Mouse (Mus musculus): Measurements from ENCODE around the gene Txnrd2.

Gene Txnrd2

DNA sequence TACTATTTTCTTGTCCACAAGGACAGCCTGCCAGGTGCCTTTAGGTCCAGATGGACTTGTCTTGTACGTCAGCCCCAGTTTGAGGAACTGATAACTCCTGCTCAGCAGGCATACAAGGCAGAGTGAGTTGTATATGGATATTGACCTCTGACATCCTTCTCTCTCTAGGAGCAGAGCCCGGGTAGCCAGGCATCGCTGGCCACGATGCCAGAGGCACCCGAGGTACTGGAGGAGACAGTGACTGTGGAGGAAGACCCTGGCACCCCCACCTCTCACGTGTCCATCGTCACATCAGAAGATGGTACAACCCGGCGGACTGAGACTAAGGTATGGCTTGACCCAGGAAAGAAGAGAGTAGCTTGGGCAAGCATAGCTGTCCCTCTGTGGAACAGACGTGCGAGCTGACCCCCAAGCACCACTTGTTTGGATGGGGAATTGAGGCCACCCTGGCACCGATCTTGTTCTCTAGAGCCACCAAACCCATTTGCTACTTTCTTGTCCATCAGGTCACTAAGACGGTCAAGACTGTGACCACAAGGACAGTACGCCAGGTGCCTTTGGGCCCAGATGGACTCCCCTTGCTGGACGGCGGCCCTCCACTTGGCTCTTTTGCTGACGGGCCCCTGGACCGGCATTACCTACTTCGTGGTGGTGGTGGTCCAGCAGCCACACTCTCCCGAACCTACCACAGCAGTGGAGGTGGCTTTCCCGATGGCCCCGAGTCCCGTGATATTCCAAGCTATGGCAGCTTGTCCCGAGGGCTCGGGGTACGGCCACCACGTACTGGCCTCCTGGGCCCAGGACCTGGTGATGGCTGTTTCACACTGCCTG is 29.2 kb upstream of the Txnrd2 start:
- peaks cover 82% of the 10 kb centered on the region for H3K4me1 ChIP-seq (replicated peaks; ENCODE audit: low read depth, low read length)
- H3K4me3 ChIP-seq (replicated peaks; ENCODE audit: low read length): no peak overlapping the region
- no peak for TF ChIP-seq NANOG (IDR thresholded peaks at IDR 0.05; ENCODE audit: borderline replicate concordance, low read length)
- H3K9me3 ChIP-seq (ENCODE audit: low read length): no peaks in the 10 kb centered on the region
- no peaks in the 10 kb centered on the region for H3K27me3 ChIP-seq (ENCODE audit: insufficient read depth, low read length)
- H3K36me3 ChIP-seq (ENCODE audit: insufficient read depth, low read length): peaks cover 59% of the 10 kb centered on the region

DNA sequence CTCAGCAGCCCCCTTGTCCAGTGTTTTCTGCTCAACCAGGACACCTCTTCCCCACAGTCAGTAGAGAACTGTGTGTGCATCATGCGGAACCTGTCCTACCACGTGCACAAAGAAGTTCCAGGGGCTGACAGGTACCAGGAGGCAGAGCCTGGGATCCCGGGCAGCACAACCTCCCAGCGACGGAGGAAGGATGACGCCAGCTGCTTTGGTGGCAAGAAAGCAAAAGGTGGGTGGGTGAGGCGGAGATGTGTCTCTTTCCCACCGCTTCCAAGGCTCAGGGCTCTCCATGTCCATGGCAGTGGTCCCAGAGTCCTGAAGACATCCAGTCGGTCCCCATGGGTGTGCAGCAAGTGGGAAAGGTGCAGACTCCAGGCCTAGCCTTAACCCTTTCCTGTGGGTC is 26.2 kb upstream of the Txnrd2 start:
- Histone ChIP-seq H3K4me3 (replicated peaks; ENCODE audit: low read length) (peak overlapping the region; percentile 20; the same call in 1 of the 2 replicates), H3K9me3 (ENCODE audit: low read length) (no peaks in the 10 kb centered on the region), H3K4me1 (replicated peaks; ENCODE audit: low read depth, low read length) (peaks cover 74% of the 10 kb centered on the region), H3K27me3 (ENCODE audit: insufficient read depth, low read length) (no peaks in the 10 kb centered on the region), H3K36me3 (ENCODE audit: insufficient read depth, low read length) (peaks cover 89% of the 10 kb centered on the region)
- no peak for TF ChIP-seq CTCF (conservative IDR thresholded peaks at IDR 0.05; ENCODE audit: low read length)
- no peak for TF ChIP-seq NANOG (IDR thresholded peaks at IDR 0.05; ENCODE audit: borderline replicate concordance, low read length)
- no peak for TF ChIP-seq POU5F1 (IDR thresholded peaks at IDR 0.05; ENCODE audit: borderline replicate concordance, low read length)

DNA sequence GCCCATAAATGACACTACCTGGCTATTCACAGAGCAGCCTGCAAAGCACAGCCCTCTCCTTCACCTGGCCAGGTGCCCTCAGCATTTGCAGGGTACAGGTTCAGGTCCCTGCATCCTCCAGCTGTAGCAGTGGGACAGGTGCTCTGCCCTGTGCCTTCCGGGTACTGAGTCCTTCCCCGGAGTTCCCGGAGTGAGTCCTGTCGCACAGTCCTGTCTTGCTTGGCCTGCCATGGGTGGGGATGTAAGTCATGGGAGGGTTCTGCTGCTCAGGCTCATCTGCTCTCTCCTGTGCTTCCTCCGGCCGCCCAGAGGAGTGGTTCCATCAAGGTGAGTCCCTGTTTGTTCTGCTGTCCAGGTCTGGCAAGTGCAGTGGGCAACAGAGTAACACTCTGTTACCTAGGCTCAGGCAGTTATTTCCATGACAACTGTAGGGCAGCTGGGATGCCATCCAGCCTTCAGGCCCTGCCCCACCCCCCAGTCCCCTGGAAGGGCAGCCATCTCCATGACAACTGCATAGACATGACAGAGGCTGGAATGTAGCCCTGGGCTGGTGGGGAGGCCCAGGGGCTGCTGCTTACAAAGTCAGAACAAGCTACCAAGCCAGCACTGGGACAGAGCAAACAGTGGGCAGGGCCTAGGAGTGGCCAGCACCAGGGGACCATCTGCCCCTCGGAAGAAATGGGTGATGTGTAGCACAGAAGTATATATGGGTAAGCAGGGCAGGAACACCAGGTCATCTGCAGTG is 25.5 kb upstream of the Txnrd2 start:
- Histone ChIP-seq H3K4me1 (replicated peaks; ENCODE audit: low read depth, low read length) (peaks cover 75% of the 10 kb centered on the region), H3K36me3 (ENCODE audit: insufficient read depth, low read length) (peaks cover 96% of the 10 kb centered on the region), H3K27me3 (ENCODE audit: insufficient read depth, low read length) (no peaks in the 10 kb centered on the region), H3K4me3 (replicated peaks; ENCODE audit: low read length) (peak overlapping the region; percentile 14; the same call in 1 of the 2 replicates), H3K9me3 (ENCODE audit: low read length) (no peaks in the 10 kb centered on the region)
- TF ChIP-seq CTCF (conservative IDR thresholded peaks at IDR 0.05; ENCODE audit: low read length) (no peak), POU5F1 (IDR thresholded peaks at IDR 0.05; ENCODE audit: borderline replicate concordance, low read length) (no peak), NANOG (IDR thresholded peaks at IDR 0.05; ENCODE audit: borderline replicate concordance, low read length) (no peak)

DNA sequence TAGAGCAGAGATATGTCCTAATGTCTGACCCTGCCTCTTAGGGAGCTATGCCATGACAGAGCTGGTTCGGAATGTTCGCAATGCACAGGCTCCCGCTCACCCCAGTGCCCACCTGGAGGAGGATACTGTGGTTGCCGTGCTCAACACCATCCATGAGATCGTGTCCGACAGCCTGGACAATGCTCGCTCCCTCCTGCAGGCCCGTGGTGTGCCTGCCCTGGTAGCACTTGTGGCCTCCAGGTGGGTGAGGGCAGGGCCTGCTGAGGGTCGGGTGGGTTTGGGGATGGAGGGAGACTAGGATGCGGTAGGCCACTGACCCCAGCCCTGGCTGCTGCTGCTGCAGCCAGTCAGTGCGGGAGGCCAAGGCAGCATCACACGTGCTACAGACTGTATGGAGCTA is 22.9 kb upstream of the Txnrd2 start:
- Histone ChIP-seq H3K4me3 (replicated peaks; ENCODE audit: low read length) (no peak overlapping the region), H3K36me3 (ENCODE audit: insufficient read depth, low read length) (peaks cover 85% of the 10 kb centered on the region), H3K9me3 (ENCODE audit: low read length) (no peaks in the 10 kb centered on the region), H3K4me1 (replicated peaks; ENCODE audit: low read depth, low read length) (peaks cover 55% of the 10 kb centered on the region), H3K27me3 (ENCODE audit: insufficient read depth, low read length) (no peaks in the 10 kb centered on the region)
- no peak for TF ChIP-seq NANOG (IDR thresholded peaks at IDR 0.05; ENCODE audit: borderline replicate concordance, low read length)
- no peak for TF ChIP-seq POU5F1 (IDR thresholded peaks at IDR 0.05; ENCODE audit: borderline replicate concordance, low read length)
- TF ChIP-seq CTCF (conservative IDR thresholded peaks at IDR 0.05; ENCODE audit: low read length): no peak

DNA sequence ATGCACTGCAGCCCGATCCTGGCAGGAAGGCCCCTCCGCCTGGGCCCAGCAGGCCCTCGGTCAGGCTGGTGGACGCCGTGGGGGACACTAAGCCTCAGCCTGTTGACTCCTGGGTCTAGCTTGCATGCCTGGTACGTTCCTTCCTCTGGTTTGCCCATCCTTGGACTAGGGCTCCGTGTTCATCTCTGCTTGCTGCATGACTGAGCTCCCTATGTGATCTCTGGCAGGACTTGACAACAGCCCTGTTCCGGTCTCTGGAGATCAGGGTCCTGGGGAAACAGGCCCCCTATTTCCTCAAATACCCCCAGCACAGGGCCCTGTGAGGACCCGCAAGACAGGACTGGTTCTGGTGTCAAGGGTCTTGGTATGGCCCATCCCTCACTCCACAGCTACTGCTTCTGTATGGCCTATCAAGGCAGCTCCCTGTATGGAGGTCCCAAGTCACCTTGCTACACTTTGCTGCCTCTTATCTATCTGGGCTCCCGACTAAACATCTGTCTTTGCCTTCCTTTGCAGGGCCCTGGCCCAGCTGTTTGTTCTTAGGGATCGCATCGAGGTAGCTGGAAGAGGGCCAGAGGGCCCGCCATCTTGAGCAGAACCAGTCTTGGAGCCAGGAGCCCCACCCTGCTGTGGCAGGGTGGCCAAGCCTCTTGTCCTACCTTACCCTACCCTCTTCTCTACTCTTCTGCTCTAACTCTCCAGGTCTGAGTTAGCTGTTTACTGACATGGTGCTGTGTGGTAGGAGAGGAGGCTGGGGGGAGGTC is 20.9 kb upstream of the Txnrd2 start:
- H3K36me3 ChIP-seq (ENCODE audit: insufficient read depth, low read length): peaks cover 73% of the 10 kb centered on the region
- no peaks in the 10 kb centered on the region for H3K27me3 ChIP-seq (ENCODE audit: insufficient read depth, low read length)
- H3K4me3 ChIP-seq (replicated peaks; ENCODE audit: low read length): no peak overlapping the region
- no peaks in the 10 kb centered on the region for H3K9me3 ChIP-seq (ENCODE audit: low read length)
- H3K4me1 ChIP-seq (replicated peaks; ENCODE audit: low read depth, low read length): peaks cover 43% of the 10 kb centered on the region
- TF ChIP-seq CTCF (conservative IDR thresholded peaks at IDR 0.05; ENCODE audit: low read length) (no peak), POU5F1 (IDR thresholded peaks at IDR 0.05; ENCODE audit: borderline replicate concordance, low read length) (no peak), NANOG (IDR thresholded peaks at IDR 0.05; ENCODE audit: borderline replicate concordance, low read length) (no peak)

DNA sequence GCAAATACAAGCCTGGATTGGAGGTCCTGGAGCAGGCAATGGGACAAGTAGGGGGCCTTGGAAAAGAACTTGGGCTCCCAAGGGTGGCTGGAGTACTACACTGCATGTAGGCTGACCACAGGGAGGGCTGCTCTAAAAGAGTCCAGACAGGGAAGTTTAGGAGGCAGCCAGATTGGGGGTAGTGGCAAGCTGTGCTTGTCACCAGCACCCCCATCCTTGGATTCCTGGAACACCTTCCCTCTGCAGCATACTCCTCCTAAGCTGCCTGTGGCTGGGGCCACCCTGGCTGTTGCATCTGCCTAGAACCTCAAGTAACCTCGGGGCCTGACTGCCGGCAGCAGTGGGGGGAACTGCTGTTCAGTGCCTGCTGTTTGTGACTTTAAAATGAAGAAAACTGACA is 20.3 kb upstream of the Txnrd2 start:
- Histone ChIP-seq H3K9me3 (ENCODE audit: low read length) (no peaks in the 10 kb centered on the region), H3K36me3 (ENCODE audit: insufficient read depth, low read length) (peaks cover 73% of the 10 kb centered on the region), H3K4me3 (replicated peaks; ENCODE audit: low read length) (no peak overlapping the region), H3K4me1 (replicated peaks; ENCODE audit: low read depth, low read length) (peaks cover 37% of the 10 kb centered on the region), H3K27me3 (ENCODE audit: insufficient read depth, low read length) (no peaks in the 10 kb centered on the region)
- TF ChIP-seq POU5F1 (IDR thresholded peaks at IDR 0.05; ENCODE audit: borderline replicate concordance, low read length): no peak
- TF ChIP-seq NANOG (IDR thresholded peaks at IDR 0.05; ENCODE audit: borderline replicate concordance, low read length): no peak
- no peak for TF ChIP-seq CTCF (conservative IDR thresholded peaks at IDR 0.05; ENCODE audit: low read length)

DNA sequence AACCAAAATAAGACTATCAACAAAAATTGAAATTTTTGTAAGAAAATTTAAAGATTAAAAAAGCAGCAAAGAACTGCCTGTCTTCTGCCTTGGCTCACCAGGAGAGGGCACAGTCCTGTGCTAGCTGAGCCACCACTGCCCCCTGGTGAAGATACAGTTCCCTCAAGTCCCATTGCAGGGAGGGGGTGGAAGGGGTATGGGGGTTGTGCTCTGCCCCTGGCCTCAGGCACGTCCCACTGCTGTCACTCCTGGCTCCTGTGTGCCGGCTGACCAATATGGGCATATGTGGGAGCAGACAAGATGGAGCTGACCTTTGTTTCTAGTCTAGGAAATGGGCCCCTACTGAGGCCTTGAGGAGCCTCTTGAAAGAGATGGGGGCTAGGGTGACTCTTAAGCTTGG is 19.9 kb upstream of the Txnrd2 start:
- Histone ChIP-seq H3K4me1 (replicated peaks; ENCODE audit: low read depth, low read length) (peaks cover 37% of the 10 kb centered on the region), H3K27me3 (ENCODE audit: insufficient read depth, low read length) (no peaks in the 10 kb centered on the region), H3K4me3 (replicated peaks; ENCODE audit: low read length) (no peak overlapping the region), H3K9me3 (ENCODE audit: low read length) (no peaks in the 10 kb centered on the region), H3K36me3 (ENCODE audit: insufficient read depth, low read length) (peaks cover 73% of the 10 kb centered on the region)
- TF ChIP-seq NANOG (IDR thresholded peaks at IDR 0.05; ENCODE audit: borderline replicate concordance, low read length): no peak
- peak; percentile 20; the same call in 1 of the 2 replicates for TF ChIP-seq CTCF (conservative IDR thresholded peaks at IDR 0.05; ENCODE audit: low read length)
- TF ChIP-seq POU5F1 (IDR thresholded peaks at IDR 0.05; ENCODE audit: borderline replicate concordance, low read length): no peak

DNA sequence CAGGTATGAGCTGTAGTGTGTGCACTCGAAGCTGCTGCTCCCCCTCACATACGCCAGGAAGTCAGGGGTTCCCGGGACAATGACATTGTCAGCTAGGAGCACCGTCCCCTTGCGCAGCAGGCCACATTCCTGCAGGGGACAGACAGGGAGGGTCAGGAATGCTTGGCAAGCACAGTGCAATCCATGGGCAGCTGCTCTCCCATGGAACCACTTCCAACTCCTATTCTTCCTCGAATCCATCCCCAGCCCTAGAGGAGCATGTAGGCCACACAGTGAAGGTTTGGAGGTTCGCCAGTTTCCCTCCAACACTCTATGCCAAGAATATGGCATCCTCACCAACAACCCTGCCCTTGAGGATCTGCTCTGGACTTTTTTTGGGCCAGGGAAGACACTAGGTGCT is 18.3 kb upstream of the Txnrd2 start:
- H3K36me3 ChIP-seq (ENCODE audit: insufficient read depth, low read length): peaks cover 60% of the 10 kb centered on the region
- H3K4me3 ChIP-seq (replicated peaks; ENCODE audit: low read length): no peak overlapping the region
- peaks cover 34% of the 10 kb centered on the region for H3K4me1 ChIP-seq (replicated peaks; ENCODE audit: low read depth, low read length)
- TF ChIP-seq POU5F1 (IDR thresholded peaks at IDR 0.05; ENCODE audit: borderline replicate concordance, low read length) (no peak), CTCF (conservative IDR thresholded peaks at IDR 0.05; ENCODE audit: low read length) (no peak), NANOG (IDR thresholded peaks at IDR 0.05; ENCODE audit: borderline replicate concordance, low read length) (no peak)
- H3K9me3 ChIP-seq (ENCODE audit: low read length): no peaks in the 10 kb centered on the region
- no peaks in the 10 kb centered on the region for H3K27me3 ChIP-seq (ENCODE audit: insufficient read depth, low read length)
